Mouse (Mus musculus) MEL (cell line): ENCODE measurements around the gene Mansc1. TPM values are rescaled to one million over a fixed set of nuclear protein-coding genes. Genes with fewer than 3 reads are reported as not detected.

Experiments
- DNase-seq: peaks from one replicate; pipeline ENCODE4 v3.0.0; 2011; ENCODE audit warnings: low read depth, low spot score
- H3K27ac ChIP-seq: 2 replicates; pipeline ENCODE4 v1.5.1; 2012; ENCODE audit warnings: low read depth, mild to moderate bottlenecking, control low read depth, low read length, moderate library complexity; ENCODE audit not compliant: control insufficient read depth
- H3K27me3 ChIP-seq, 2 experiments: fragments of 150-350 bp in 1 of 2; sonication (generic) in 1 of 2; 2 replicates each; pipeline ENCODE4 v1.6.1; 2012; ENCODE audit warnings: low read length in 2 of 2, mild to moderate bottlenecking in 2 of 2, improper control_type of control experiment in 1 of 2, moderate library complexity in 1 of 2; ENCODE audit not compliant: insufficient read depth in 2 of 2, control insufficient read depth in 1 of 2
- H3K36me3 ChIP-seq, 2 experiments: 2 replicates each; pipeline ENCODE4 v1.6.1; 2012 to 2014; ENCODE audit warnings: low read length in 2 of 2, improper control_type of control experiment in 1 of 2, inconsistent platforms in 1 of 2, mild to moderate bottlenecking in 1 of 2; ENCODE audit not compliant: insufficient read depth in 2 of 2, control insufficient read depth in 1 of 2
- H3K4me1 ChIP-seq, 2 experiments: fragments of 150-350 bp in 1 of 2; sonication (generic) in 1 of 2; 2 replicates each; pipeline ENCODE4 v1.6.1; 2012; ENCODE audit warnings: low read length in 2 of 2, improper control_type of control experiment in 1 of 2, mild to moderate bottlenecking in 1 of 2; ENCODE audit not compliant: insufficient read depth in 2 of 2, control insufficient read depth in 1 of 2
- H3K4me3 ChIP-seq, 2 experiments: fragments of 150-350 bp in 1 of 2; sonication (generic) in 1 of 2; 2 replicates each; pipeline ENCODE4 v1.5.1; 2012; ENCODE audit warnings: low read depth in 2 of 2, low read length in 2 of 2, mild to moderate bottlenecking in 2 of 2, moderate library complexity in 2 of 2, control low read depth in 1 of 2, improper control_type of control experiment in 1 of 2; ENCODE audit not compliant: control insufficient read depth in 1 of 2, insufficient read depth in 1 of 2
- H3K79me2 ChIP-seq: 2 replicates; pipeline ENCODE4 v1.6.1; 2012; ENCODE audit warnings: mild to moderate bottlenecking, low read length, moderate library complexity; ENCODE audit not compliant: control insufficient read depth, poor library complexity, insufficient read depth
- H3K9ac ChIP-seq: 2 replicates; pipeline ENCODE4 v1.6.1; 2012; ENCODE audit warnings: low read depth, mild to moderate bottlenecking, control low read depth, low read length, moderate library complexity; ENCODE audit not compliant: control insufficient read depth, poor library complexity, severe bottlenecking
- H3K9me3 ChIP-seq: fragments of 150-350 bp; sonication (generic); replicated peaks from 2 replicates; pipeline ENCODE4 v1.6.1; 2012; ENCODE audit warnings: mild to moderate bottlenecking, low read length, improper control_type of control experiment, moderate library complexity; ENCODE audit not compliant: insufficient read depth
- CHD1 ChIP-seq: IDR thresholded peaks from 2 replicates; pipeline ENCODE4 v1.6.1; 2012; ENCODE audit warnings: low read depth, mild to moderate bottlenecking, inconsistent platforms, low read length, improper control_type of control experiment
- CHD2 ChIP-seq: IDR thresholded peaks from 2 replicates; pipeline ENCODE4 v1.6.1; 2011; ENCODE audit warnings: low read length, improper control_type of control experiment
- CTCF ChIP-seq, 3 experiments: IDR thresholded peaks in 2 of 3; conservative IDR thresholded peaks in 1 of 3; 2 replicates each; pipeline ENCODE4 v1.5.1; 2011 to 2012; ENCODE audit warnings: low read length in 3 of 3, low read depth in 2 of 3, mild to moderate bottlenecking in 2 of 3, improper control_type of control experiment in 1 of 3, inconsistent platforms in 1 of 3, mixed read lengths in 1 of 3, moderate library complexity in 1 of 3; ENCODE audit not compliant: control insufficient read depth in 1 of 3, insufficient read depth in 1 of 3, poor library complexity in 1 of 3, severe bottlenecking in 1 of 3
- E2F4 ChIP-seq: IDR thresholded peaks from 2 replicates; pipeline ENCODE4 v1.6.1; 2011; ENCODE audit warnings: low read depth, low read length, improper control_type of control experiment, borderline replicate concordance
- ELF1 ChIP-seq: IDR thresholded peaks from 2 replicates; pipeline ENCODE4 v1.6.1; 2014; ENCODE audit warnings: low read depth, mild to moderate bottlenecking, inconsistent platforms, low read length, improper control_type of control experiment, moderate library complexity
- EP300 ChIP-seq, 2 experiments: IDR thresholded peaks; 2 replicates each; pipeline ENCODE4 v1.6.1; 2011; ENCODE audit warnings: improper control_type of control experiment in 2 of 2, low read length in 2 of 2, low read depth in 1 of 2, mild to moderate bottlenecking in 1 of 2
- GATA1 ChIP-seq: IDR thresholded peaks from 2 replicates; pipeline ENCODE4 v1.6.1; 2011; ENCODE audit warnings: low read depth, low read length, improper control_type of control experiment
- HCFC1 ChIP-seq: IDR thresholded peaks from 2 replicates; pipeline ENCODE4 v1.6.1; 2012; ENCODE audit warnings: low read depth, mild to moderate bottlenecking, inconsistent platforms, low read length, improper control_type of control experiment, moderate library complexity
- JUND ChIP-seq: IDR thresholded peaks from 2 replicates; pipeline ENCODE4 v1.6.1; 2011; ENCODE audit warnings: low read depth, mild to moderate bottlenecking, improper control_type of control experiment, low read length
- KAT2A ChIP-seq: conservative IDR thresholded peaks from 2 replicates; pipeline ENCODE4 v1.6.1; 2012; ENCODE audit warnings: low read depth, low read length, improper control_type of control experiment, inconsistent platforms
- MAFK ChIP-seq: IDR thresholded peaks from 2 replicates; pipeline ENCODE4 v1.6.1; 2011; ENCODE audit warnings: low read depth, mild to moderate bottlenecking, low read length, improper control_type of control experiment, borderline replicate concordance
- MAZ ChIP-seq: IDR thresholded peaks from 2 replicates; pipeline ENCODE4 v1.6.1; 2012; ENCODE audit warnings: low read depth, mild to moderate bottlenecking, inconsistent platforms, low read length, improper control_type of control experiment
- MEF2A ChIP-seq: IDR thresholded peaks from 2 replicates; pipeline ENCODE4 v1.6.1; 2014; ENCODE audit warnings: low read depth, mild to moderate bottlenecking, inconsistent platforms, low read length, improper control_type of control experiment; ENCODE audit not compliant: poor library complexity, insufficient replicate concordance, severe bottlenecking; ENCODE audit errors: extremely low read depth
- MYB ChIP-seq: IDR thresholded peaks from 2 replicates; pipeline ENCODE4 v1.6.1; 2011; ENCODE audit warnings: mild to moderate bottlenecking, low read depth, low read length, improper control_type of control experiment
- MYC ChIP-seq: IDR thresholded peaks from 2 replicates; pipeline ENCODE4 v1.6.1; 2011; ENCODE audit warnings: low read depth, mild to moderate bottlenecking, low read length, improper control_type of control experiment, moderate library complexity
- NELFE ChIP-seq: IDR thresholded peaks from 2 replicates; pipeline ENCODE4 v1.6.1; 2011; ENCODE audit warnings: low read depth, low read length, improper control_type of control experiment
- NRF1 ChIP-seq: IDR thresholded peaks from 2 replicates; pipeline ENCODE4 v1.6.1; 2014; ENCODE audit warnings: low read depth, mild to moderate bottlenecking, inconsistent platforms, low read length, improper control_type of control experiment, moderate library complexity; ENCODE audit not compliant: poor library complexity, insufficient read depth, severe bottlenecking
- POLR2A ChIP-seq, 2 experiments: IDR thresholded peaks; 2 replicates each; pipeline ENCODE4 v1.6.1; 2011 to 2012; ENCODE audit warnings: low read length in 2 of 2, mild to moderate bottlenecking in 2 of 2, control low read depth in 1 of 2, improper control_type of control experiment in 1 of 2, low read depth in 1 of 2, moderate library complexity in 1 of 2; ENCODE audit not compliant: control insufficient read depth in 1 of 2, insufficient read depth in 1 of 2, poor library complexity in 1 of 2
- POLR2AphosphoS2 ChIP-seq: IDR thresholded peaks from 2 replicates; pipeline ENCODE4 v1.6.1; 2011; ENCODE audit warnings: low read length, improper control_type of control experiment
- POLR2AphosphoS5 ChIP-seq: IDR thresholded peaks from 2 replicates; pipeline ENCODE4 v1.6.1; 2012; ENCODE audit warnings: low read depth, borderline replicate concordance, mild to moderate bottlenecking, inconsistent platforms, low read length, moderate library complexity, mixed read lengths
- RAD21 ChIP-seq: IDR thresholded peaks from 2 replicates; pipeline ENCODE4 v1.6.1; 2011; ENCODE audit warnings: mild to moderate bottlenecking, low read depth, low read length, improper control_type of control experiment
- RCOR1 ChIP-seq: IDR thresholded peaks from 2 replicates; pipeline ENCODE4 v1.6.1; 2012; ENCODE audit warnings: low read depth, mild to moderate bottlenecking, inconsistent platforms, low read length, improper control_type of control experiment
- SIN3A ChIP-seq: IDR thresholded peaks from 2 replicates; pipeline ENCODE4 v1.6.1; 2012; ENCODE audit warnings: low read length, improper control_type of control experiment, inconsistent platforms
- SMC3 ChIP-seq: IDR thresholded peaks from 2 replicates; pipeline ENCODE4 v1.6.1; 2011; ENCODE audit warnings: low read depth, low read length, improper control_type of control experiment
- TAL1 ChIP-seq: IDR thresholded peaks from 2 replicates; pipeline ENCODE4 v1.6.1; 2012; ENCODE audit warnings: mild to moderate bottlenecking, inconsistent platforms, low read length, moderate library complexity, mixed read lengths
- UBTF ChIP-seq: IDR thresholded peaks from 2 replicates; pipeline ENCODE4 v1.6.1; 2012; ENCODE audit warnings: low read depth, mild to moderate bottlenecking, inconsistent platforms, low read length, improper control_type of control experiment, moderate library complexity, borderline replicate concordance; ENCODE audit not compliant: insufficient read depth
- USF1 ChIP-seq: IDR thresholded peaks from 2 replicates; pipeline ENCODE4 v1.6.1; 2014; ENCODE audit warnings: low read depth, mild to moderate bottlenecking, inconsistent platforms, low read length, improper control_type of control experiment, moderate library complexity
- USF2 ChIP-seq, 2 experiments: IDR thresholded peaks; 2 replicates each; pipeline ENCODE4 v1.6.1; 2011 to 2012; ENCODE audit warnings: improper control_type of control experiment in 2 of 2, low read length in 2 of 2, borderline replicate concordance in 1 of 2, inconsistent platforms in 1 of 2, low read depth in 1 of 2, mild to moderate bottlenecking in 1 of 2; ENCODE audit not compliant: insufficient read depth in 1 of 2
- ZKSCAN1 ChIP-seq: IDR thresholded peaks from 2 replicates; pipeline ENCODE4 v1.6.1; 2012; ENCODE audit warnings: low read depth, mild to moderate bottlenecking, inconsistent platforms, low read length, improper control_type of control experiment, moderate library complexity
- ZMIZ1 ChIP-seq: IDR thresholded peaks from 2 replicates; pipeline ENCODE4 v1.6.1; 2012; ENCODE audit warnings: low read depth, mild to moderate bottlenecking, inconsistent platforms, low read length, improper control_type of control experiment, moderate library complexity
- ZNF384 ChIP-seq: IDR thresholded peaks from 2 replicates; pipeline ENCODE4 v1.6.1; 2012; ENCODE audit warnings: low read depth, mild to moderate bottlenecking, inconsistent platforms, low read length, improper control_type of control experiment
- polyA plus RNA-seq, 2 experiments: library from polyadenylated mRNA; stranded (reverse) in 1 of 2; unstranded in 1 of 2; fragments of >175 nt in 1 of 2; fragments of >200 nt in 1 of 2; gene quantifications; 2 replicates each; pipeline versions ENCODE4 v1.2.1 to v1.2.4; 2012; ENCODE audit warnings: low replicate concordance in 2 of 2, low read depth in 1 of 2; ENCODE audit not compliant: insufficient read length in 2 of 2, insufficient read depth in 1 of 2, missing spikeins in 1 of 2
- total RNA-seq: library from RNA; depleted of rRNA; stranded (reverse); fragments of 300-350 nt; gene quantifications from 2 replicates; pipeline ENCODE4 v1.2.3, GENCODE M21; 2012

Mansc1 gene
- total and polyA plus RNA-seq, 3 experiments: not detected

GRCm38 (mm10) chr6:134641738-134642446 is 9.6 kb upstream of the Mansc1 start (continued):
- TF ChIP-seq GATA1 (peak; percentile 88), USF1 (no peak), RCOR1 (peak; percentile 62)

GRCm38 (mm10) chr6:134640485-134641475 is 8.5 kb upstream of the Mansc1 start:
- H3K27me3 ChIP-seq: no peaks in the 10 kb centered on the region
- H3K79me2 ChIP-seq: peaks cover 6% of the 10 kb centered on the region; the same call in 1 of the 2 replicates
- no peaks in the 10 kb centered on the region for H3K9me3 ChIP-seq
- peaks cover 0 to 4% of the 10 kb centered on the region in 2 experiments; a peak in 2 of 4 replicates for H3K36me3 ChIP-seq
- peak; percentile 97 for DNase-seq
- peak overlapping the region; percentile 87 to 97 for H3K4me3 ChIP-seq
- peak overlapping the region; percentile 78 for H3K27ac ChIP-seq
- H3K9ac ChIP-seq: peak overlapping the region; percentile 97
- peaks cover 2 to 6% of the 10 kb centered on the region in 2 experiments; a peak in 2 of 4 replicates for H3K4me1 ChIP-seq
- TF ChIP-seq RAD21 (peak; percentile 50), ELF1 (peak; percentile 99), POLR2AphosphoS5 (no peak), POLR2A (IDR thresholded peaks at IDR 0.05; ENCODE audit: control insufficient read depth in 1 of 2, insufficient read depth in 1 of 2, low read depth in 1 of 2, low read length in 2 of 2, poor library complexity in 1 of 2) (peak; percentile 40 to 71; a peak in 3 of 4 replicates), CHD1 (no peak), USF2 (IDR thresholded peaks at IDR 0.05; ENCODE audit: borderline replicate concordance in 1 of 2, insufficient read depth in 1 of 2, low read depth in 1 of 2, low read length in 2 of 2) (no peak), UBTF (0 out of 2 replicates have a peak, but pooled peaks have one; percentile 32), SMC3 (peak; percentile 27; the same call in 1 of the 2 replicates), SIN3A (peak; percentile 84), MAZ (no peak), KAT2A (no peak), ZKSCAN1 (no peak), ZMIZ1 (no peak), HCFC1 (peak; percentile 83), MEF2A (no peak), POLR2AphosphoS2 (no peak), GATA1 (peak; percentile 40), MAFK (no peak), MYB (no peak), MYC (no peak), JUND (no peak), ZNF384 (peak; percentile 24), CHD2 (no peak), TAL1 (no peak), CTCF (IDR thresholded peaks at IDR 0.05 in 2 of 3, conservative IDR thresholded peaks at IDR 0.05 in 1 of 3; ENCODE audit: control insufficient read depth in 1 of 3, insufficient read depth in 1 of 3, low read depth in 2 of 3, low read length in 3 of 3, poor library complexity in 1 of 3, severe bottlenecking in 1 of 3) (peak in 2 of 3 experiments; percentile 78 to 83; a peak in 5 of 6 replicates), NELFE (peak; percentile 33), NRF1 (no peak), E2F4 (no peak), EP300 (IDR thresholded peaks at IDR 0.05; ENCODE audit: low read depth in 1 of 2, low read length in 2 of 2) (no peak; a peak in 1 of 4 replicates)
